Mouse (Mus musculus): Measurements from ENCODE around the gene Pkmyt1.
A peak's percentile ranks its signal among the peaks of the same experiment; 100 is the strongest.

Gene Pkmyt1

DNA sequence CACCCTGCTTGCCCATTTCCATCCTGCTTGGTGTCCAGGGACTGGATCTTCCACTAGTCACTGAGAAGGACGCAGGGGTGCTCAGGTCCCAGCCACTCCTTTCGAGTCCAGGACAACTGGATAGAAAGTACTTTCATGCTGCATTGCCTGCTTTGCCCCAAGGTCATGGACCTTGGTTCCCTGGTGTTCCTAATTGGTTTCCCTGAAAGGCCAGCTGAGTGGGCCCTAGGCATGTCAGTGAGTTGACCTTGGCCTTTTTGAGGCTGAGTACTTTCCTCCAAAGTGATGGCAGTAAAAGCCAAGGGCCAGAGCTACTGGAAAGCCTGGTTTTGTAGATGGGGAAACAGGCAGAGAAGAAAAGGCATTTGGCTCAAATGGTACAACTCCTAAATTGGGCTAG, 4.2 kb upstream of the Pkmyt1 start:
- no peak for DNase-seq (ENCODE audit: low read depth, low spot score)

DNA sequence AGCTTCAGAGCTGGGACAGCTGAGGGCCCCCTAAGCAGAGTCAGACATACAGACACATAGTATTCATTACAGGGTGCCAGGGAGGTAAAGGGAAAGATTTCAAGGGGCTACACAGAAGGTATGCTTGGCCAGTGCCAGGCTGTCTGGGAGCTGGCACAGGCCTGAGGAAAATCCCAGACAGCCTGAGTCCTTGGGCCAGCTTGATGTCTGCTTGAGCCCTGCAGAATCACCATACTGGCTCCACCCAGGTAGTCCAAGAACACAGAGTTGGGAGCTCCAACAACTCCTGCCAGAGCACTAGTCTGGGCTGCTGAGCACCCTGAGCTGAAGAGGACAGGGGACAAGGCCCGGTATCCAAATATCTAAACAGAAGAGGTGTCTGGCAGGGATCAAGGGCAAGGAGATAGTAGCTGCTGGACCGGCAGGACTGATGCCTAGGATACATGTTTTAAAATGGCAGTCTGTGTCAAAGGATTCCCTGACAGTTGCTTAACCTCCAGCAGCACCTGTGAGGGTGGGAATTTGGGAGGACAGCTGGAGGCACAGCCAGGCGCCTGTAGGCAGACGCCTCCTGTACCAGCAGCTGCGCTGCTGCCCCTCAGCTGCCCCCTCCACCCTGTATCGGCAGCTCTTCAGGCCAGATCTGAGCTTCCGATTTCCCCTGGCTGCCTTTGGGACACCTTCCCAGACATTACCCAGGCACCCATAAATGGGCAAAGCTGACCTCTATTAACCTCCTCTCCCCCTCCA, 3.6 kb upstream of the Pkmyt1 start, which contains the start of gene 1520401A03Rik:
1520401A03Rik (minus strand) TSS at position 408 of the 750 bp plus-strand sequence.
- no peak for DNase-seq (ENCODE audit: low read depth, low spot score)

- DNase-seq (ENCODE audit: low read depth, low spot score): no peak
Observed at GRCm38 (mm10) chr17:23725477-23725876, 659 bp upstream of the Pkmyt1 start.

DNA sequence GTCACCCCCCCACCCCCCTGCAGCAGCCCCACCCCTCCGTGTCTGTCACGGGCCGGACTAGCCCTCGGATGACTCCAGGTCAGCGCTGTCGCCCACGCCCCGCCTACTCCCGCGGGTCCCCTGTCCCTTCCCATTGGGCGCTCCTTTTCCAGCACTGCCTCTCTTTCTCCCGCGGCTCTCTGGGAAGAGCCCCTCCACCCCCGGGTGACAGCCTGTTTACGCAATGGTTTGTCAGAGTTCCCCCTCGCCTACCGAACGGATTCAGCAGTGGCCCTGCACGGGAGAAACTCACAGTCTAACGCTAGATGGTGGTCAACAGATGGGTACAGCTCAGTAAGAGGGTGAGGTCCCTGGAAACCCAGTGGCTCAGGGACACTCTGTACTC, 614 bp downstream of the Pkmyt1 start:
- DNase-seq (ENCODE audit: low read depth, low spot score): peak; percentile 43

DNA sequence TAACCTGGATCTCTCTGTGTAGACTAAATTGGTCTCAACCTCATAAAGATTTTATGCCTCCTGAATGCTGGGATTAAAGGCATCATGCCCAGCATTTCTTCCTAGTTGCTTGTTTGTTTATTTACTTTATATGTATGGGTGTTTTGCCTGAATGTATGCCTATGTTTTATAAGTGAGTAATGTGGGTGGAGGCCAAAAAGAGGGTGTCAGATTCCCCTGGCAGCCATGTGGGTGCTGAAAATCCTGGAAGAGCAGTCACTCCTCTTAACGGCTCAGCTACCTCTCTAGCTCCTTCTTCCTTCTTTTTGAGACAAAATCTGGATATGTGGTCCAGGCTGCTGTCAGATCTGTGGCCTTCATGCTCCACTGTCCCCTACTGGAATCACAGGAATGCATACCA, 4.3 kb downstream of the Pkmyt1 start:
- no peak for DNase-seq (ENCODE audit: low read depth, low spot score)

DNA sequence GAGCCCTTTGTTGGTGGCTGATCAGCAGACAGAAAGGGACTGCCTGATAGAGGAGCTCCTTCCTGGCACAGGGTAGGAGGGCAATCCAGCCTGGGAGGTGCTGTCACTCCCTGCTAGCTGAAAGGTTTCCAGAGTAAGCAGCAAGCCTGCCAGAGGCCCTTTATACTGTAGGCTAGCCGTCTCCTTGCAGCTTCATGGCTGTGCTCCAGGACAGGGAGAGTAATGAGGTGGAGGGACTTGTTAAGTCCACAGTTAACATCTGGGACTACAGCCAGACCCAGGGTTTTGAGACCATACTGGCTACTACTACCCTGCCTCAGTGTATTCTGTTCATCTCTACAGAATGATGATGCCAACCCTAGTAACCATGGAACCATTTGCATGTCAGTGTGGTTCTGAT, 8.2 kb downstream of the Pkmyt1 start:
- DNase-seq (ENCODE audit: low read depth, low spot score): no peak

DNA sequence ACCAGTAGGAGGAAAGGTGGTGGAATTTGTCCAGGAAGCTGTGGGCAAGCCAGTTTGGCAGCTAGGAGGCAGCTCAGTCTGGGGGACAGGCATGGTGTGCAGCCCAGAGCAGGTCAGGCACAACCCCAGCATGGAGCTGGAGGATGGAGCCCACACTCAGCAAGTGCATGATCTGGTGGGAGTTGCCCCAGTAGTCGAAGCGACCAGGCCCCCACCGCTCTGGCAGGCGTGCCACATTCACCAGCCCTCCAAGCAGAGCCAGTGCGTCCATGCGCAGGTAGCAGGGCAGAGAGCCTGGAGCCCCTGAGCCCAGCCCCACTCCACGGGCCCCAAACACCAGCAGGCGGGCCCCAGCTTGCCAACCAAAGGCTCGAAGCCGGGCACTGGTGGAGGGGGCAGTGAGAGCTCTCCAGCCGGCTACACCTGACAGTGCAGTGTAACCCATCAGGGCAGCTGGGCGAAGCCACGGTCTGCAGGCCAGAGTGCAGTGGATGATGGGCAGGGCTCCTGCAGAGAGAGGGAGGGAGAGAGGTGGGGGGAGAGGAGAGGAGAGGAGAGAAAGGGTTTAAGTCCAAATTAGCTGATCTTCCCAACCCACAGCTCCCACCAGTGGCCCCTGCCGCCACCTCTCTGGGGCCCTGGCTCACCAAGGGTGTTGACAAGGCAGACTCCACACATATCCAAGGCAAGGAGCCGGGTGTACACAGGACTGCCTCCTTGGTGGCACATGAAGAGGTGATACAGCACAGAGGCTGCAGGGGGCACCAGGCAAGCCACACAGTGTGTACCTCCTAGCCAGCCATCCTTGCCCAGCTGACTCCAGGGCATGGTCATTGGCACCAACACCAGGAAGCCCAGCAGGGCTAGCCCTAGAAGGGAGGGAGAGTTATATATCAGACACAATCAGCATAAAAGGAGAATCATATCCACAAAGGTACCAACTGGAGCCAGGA, 11.6 kb downstream of the Pkmyt1 start:
- DNase-seq (ENCODE audit: low read depth, low spot score): no peak

DNA sequence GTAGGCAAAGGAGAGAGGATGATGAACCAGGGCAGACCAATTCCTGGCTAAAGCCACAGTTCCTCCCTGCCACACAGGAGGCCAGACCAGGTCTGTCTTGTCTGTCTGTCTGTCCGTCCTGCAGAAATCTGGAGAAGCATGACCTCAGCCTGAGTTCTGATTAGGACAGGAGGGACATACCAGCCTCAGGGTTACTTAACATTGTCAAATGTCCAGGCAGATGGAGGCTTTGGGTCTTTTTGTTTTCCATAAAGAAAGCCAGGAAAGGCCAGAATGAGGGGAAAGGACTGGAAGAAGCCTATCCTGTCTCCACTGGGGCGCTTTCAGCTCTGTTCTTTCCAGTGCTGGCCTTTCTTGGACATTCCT, 12.7 kb downstream of the Pkmyt1 start:
- no peak for DNase-seq (ENCODE audit: low read depth, low spot score)

DNA sequence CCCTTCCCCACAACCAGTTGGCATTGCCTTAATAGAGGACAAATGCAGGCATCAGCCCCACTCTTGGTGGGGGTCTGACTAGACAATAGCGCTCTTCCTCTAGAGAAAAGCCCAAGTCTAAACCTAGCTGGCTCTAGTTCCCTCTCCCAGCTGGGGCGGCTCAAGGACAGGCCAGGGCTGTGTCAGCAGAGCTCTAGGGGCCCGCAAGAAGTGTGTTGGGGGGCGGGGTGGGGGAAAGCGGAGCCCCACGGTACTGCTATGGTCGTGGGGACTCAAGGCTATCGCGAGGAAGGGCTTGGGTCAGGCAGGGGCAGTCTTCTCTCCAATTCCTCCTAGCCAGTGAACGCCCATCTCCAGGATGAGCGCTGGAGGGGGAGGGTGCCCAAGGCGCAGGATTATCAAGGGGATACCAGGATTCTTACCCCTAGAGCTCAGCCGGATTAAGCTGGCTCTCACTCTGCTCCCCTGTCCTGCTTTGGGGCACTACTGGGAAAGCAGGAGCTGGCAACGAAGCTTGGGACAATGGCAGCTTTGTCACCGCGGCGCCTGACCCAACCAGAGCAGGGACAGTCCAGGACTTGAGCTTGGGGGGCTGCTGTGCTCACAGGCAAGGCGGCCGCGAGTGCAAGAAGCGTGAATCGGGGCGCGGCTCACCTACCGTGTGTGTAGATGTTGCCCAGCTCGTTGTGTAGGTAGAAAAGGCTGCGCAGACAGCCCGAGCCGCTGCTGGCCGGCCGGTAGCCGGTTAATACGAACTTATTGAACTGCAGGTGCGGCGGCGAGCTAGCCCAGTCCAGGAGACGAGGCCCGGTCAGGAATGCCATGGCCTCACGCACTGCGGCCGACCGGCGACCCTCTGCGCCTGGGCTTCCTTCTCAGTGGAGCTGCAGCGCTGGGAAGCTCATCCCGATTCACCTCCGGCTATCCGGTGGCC, 13.3 kb downstream of the Pkmyt1 start:
- no peak for DNase-seq (ENCODE audit: low read depth, low spot score)

DNA sequence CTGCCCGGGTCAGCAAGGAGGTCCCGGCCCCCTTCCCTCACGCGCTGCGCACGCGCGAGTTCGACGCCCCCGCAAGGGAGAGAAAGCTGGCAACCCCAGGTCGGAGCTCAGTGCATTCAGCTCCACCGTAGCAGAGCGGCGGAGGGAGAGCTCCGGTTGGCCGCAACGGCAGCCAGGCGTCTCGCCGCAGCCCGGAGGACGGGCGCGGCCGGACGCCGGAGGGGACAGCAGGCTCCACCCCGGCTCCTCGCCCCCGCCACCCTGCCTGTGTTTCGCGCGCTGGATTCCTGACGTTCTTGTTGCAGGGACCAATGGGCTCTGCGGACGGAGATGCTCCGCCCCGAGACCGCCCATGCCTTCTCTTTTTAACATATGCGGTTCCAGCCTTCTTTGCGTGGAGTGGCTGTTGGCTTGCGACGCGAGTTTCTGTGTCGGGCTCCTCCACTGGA, 14.0 kb downstream of the Pkmyt1 start:
- peak; percentile 90 for DNase-seq (ENCODE audit: low read depth, low spot score)

GRCm38 (mm10) chr17:23740598-23741021, 14.5 kb downstream of the Pkmyt1 start, which contains the start of gene Paqr4:
Gene Paqr4, minus strand, starts transcription at chr17:23740867.
- no peak for DNase-seq (ENCODE audit: low read depth, low spot score)

DNA sequence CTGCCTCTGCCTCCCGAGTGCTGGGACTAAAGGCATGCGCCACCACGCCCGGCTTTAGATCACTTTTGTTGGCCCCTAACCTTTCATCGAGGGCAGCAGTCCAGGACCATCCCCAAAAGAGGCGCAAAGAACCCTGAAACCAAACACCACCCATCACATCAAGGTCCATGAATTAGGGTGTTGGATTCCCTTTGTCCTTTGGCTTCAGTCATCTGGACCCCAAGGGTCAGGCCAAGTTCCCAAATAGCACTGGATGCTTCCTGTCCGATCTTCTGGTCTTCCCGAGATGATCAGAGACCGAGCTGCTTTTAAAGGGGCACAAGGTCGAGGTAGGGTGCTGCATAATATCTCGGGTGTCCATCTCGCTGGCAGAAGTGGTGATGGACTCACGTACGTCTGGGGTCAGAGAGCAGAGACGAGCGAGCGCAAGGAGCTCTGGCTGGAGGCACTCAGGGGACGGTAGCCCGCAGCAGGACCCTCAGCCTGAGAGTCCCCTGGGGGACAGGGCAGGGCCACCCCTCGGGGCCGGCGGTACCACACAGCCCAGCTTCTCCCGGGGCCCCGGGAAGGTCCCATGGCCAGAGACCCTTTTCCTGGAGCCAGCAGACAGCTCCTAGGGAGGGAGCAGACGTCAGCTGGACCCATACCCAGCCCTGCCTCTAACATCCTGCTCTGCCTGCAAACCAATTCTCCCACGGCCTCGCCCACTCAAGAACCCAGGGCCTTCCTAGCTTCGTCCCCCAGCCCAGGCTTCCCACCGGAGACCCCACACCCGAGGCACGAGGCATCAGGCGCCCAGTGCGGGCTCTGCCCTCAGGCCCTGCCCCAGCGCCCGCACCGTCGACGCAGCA, 15.4 kb downstream of the Pkmyt1 start:
- no peak for DNase-seq (ENCODE audit: low read depth, low spot score)

- no peak for DNase-seq (ENCODE audit: low read depth, low spot score)
Observed at GRCm38 (mm10) chr17:23742210-23742793, 16.2 kb downstream of the Pkmyt1 start.

DNA sequence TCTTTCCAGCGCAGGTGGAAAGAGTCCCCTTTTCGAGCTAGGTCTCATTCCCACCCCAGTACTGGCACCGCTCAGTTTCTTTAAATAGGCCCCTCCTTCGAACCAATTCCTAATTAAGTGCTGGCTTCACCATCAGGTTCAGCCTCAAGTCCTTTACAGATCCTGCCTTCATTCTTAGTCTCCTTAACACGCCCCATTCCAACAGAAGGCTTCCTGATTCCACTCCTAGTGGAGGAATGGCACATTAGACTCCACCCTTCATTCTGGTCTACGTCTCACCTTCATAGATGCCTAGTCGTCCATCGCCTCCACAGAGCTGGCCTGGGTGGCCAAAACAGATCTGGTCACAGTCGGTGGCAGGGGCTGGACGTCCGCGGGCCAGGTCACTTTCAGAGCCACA, 16.8 kb downstream of the Pkmyt1 start:
- DNase-seq (ENCODE audit: low read depth, low spot score): no peak

DNA sequence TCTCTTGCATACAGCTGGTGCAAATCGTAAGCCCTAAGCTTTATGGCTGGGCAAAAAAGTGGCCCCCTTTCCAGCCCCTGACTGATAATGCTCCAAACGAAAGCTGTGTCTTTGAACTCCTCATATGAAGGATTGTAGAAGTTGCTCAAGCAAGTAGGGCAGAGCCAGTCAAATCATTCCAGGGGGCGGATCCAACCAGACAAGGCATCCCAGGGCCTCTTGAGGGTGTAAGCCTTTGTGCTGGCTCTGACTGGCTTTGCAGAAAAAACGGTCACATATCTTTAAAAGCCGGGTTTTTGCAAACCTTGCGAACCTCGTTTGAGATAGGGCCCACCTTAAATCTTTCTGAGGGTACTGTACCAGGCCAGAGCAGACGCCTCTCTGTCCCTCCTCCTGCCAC, 17.9 kb downstream of the Pkmyt1 start:
- DNase-seq (ENCODE audit: low read depth, low spot score): no peak

DNA sequence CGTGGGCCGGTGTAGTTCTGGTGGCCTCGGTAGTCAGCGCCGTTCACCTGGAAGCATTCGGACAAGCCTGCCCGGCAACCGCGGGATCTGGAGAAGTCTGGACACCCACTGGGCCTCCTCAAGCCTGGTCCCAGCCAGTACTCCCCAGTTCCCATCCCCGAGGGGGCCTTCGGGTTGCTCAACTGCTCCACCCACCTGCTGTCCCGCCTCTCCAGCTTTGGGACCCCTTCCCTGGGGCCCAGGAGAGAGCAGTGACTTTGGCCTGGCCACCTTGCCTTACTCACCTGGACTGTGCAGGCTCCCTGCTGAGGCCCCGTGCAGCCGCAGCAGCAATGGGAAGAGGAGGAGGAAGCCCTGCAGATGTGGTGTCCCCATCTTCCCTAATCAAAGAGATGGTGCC, 18.5 kb downstream of the Pkmyt1 start:
- DNase-seq (ENCODE audit: low read depth, low spot score): no peak

DNA sequence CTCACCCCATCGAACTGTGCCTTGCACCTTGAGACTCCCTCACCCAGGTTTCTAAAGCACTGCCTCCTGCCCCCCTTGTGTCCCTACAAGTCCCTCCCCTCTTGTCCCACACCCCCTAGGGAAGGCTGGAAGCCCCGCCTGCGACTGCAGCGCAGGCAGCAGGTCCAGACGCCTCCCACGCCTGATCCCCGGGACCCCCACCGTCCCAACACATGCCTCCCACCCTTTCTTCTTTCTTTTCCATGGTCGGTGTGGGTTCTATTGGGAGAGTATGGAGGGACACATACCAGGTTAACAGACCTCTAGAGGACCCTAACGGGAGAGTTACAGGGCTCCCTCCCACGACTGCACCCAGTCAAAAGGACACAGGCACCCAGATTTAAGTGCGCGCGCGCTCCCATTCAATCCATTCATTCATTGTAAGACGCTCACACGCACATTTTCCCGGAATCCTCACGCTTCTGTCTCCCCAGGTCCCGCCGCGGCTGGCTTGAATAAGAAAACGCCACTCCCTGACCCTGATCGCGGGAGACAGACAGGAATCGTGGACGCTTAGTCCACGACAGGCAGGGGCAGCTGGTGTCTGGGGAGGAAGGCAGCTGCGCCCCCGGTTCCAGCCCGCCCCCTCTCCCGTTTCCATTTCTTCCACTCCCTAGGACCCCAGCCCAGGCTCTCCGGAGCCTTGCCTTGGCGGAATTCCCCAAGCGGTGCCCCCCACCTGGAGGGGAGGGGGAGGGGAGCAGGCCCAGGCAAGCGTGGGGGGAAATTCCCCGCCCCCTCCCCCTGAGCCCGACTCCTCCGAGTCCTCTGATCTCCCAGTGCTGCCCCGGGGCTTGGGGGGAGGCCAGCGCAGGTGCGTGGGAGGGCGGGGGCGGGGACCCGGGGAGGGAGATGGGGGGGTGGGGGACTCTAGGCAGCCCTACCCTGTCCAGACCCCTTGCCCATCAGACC, 19.4 kb downstream of the Pkmyt1 start, which contains the start of gene Kremen2:
Kremen2 (minus strand) TSS at position 533 of the 951 bp plus-strand sequence.
- DNase-seq (ENCODE audit: low read depth, low spot score): no peak

GRCm38 (mm10) chr17:23746311-23746710, 20.2 kb downstream of the Pkmyt1 start:
- DNase-seq (ENCODE audit: low read depth, low spot score): no peak

DNA sequence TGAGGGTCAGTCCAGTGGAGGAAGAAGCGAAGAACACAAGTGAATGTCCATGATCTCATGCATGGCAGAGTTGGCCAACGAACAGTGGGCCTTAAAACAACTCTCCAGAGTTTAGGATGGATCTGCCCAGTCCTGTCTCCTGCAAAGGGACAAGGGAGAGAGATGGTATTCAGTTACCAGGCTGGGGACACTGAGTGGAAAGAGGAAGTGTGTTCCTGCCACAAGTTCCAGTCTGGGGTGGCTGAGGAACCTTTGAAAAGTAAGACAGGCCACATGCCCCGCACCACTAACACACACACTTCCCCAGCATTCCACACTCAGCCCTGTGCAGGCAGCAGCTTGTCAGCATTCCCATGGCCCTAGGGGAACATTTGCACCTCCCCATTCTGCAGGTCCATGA, 20.6 kb downstream of the Pkmyt1 start:
- no peak for DNase-seq (ENCODE audit: low read depth, low spot score)

Measured in telencephalon, adult 2 months (tissue).